Mouse (Mus musculus) G1E (cell line): Measurements from ENCODE around the gene Smim4.

Experiments
- CTCF ChIP-seq: IDR thresholded peaks from 2 replicates; pipeline ENCODE4 v1.5.1; 2012; ENCODE audit warnings: low read depth, low read length, inconsistent platforms, mixed read lengths
- GATA1 ChIP-seq: IDR thresholded peaks from 2 replicates; pipeline ENCODE4 v1.6.1; 2012; ENCODE audit warnings: borderline replicate concordance, low read length, inconsistent platforms, mixed read lengths
- GATA2 ChIP-seq: IDR thresholded peaks from 2 replicates; pipeline ENCODE4 v1.6.1; 2012; ENCODE audit warnings: low read depth, low read length, inconsistent platforms, borderline replicate concordance
- POLR2AphosphoS5 ChIP-seq: IDR thresholded peaks from 2 replicates; pipeline ENCODE4 v1.6.1; 2012; ENCODE audit warnings: low read depth, low read length, inconsistent platforms; ENCODE audit not compliant: insufficient replicate concordance

DNA sequence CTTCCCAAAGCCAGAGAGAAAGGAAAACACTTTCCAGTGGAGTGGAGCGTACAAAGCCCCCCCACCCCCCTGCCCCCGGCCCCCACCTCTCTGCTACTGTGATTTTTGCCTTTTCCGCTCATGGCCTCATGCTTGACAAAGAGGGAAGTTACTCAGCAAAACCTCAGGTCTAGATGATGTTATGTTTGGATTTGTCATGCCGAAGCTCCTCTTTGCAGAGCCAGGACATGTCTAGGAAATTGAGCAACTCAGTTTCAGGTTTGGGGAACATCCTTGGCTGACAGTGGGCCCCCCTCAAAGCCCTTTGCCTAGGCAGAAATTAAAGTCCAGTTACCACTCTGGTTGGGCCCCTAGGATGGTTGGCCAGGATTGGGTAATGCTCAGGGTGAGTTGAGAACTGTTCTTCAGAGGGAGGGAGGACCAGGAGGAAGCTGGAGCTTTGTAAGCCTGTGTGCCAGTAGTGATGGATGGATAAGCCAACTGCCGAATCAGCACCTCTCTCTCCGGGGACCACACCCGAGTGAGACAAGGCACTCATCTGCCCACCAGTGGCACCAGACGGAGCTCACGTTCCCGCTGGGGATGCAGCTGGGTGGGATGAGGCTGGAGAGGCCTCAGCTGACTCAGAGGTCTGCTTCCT lies 37.4 kb upstream of the Smim4 start:
- no peak for TF ChIP-seq CTCF
- TF ChIP-seq GATA1: no peak
- TF ChIP-seq POLR2AphosphoS5: no peak
- TF ChIP-seq GATA2: no peak
